Mouse (Mus musculus) gastrocnemius, postnatal 36 days (tissue): Measurements from ENCODE around the gene Rhbdd3. TPM values are rescaled to one million over a fixed set of nuclear protein-coding genes. Genes with fewer than 3 reads are reported as not detected.
"Not testable (repeated sequence)": the region's sequence is repeated elsewhere in the genome, so short reads cannot be mapped to it uniquely, and the experiment has no call there.

Experiments
- DNase-seq, 2 experiments: peaks; one replicate each; pipeline ENCODE4 v3.0.0; 2022
- intact Hi-C: fragments of 180-260 bp; cut with DNase I; formaldehyde crosslinking; loops from one replicate; pipeline ENCODE4 v1.15.1; 2025
- total RNA-seq, 2 experiments: library from RNA; stranded (reverse); gene quantifications; 2 replicates each; pipeline ENCODE4 v1.2.3; 2021

Gene Rhbdd3
- total RNA-seq, 2 experiments from 2014 or later, result 24.4 to 26.0 TPM

- peak in 1 of 2 experiments; percentile 21 for DNase-seq
- intact Hi-C loops, result loop anchor here (1.0 to 2.0 kb wide), 2 partner anchors 34 to 49 kb away; partner anchors contain the start of genes Ewsr1 and Rhbdd3
These were observed 34.3 kb upstream of the Rhbdd3 start for GRCm38 (mm10) chr11:5064282-5065055.

GRCm38 (mm10) chr11:5065056-5065821, 33.5 kb upstream of the Rhbdd3 start, which contains the start of gene Gas2l1:
Gene Gas2l1, minus strand, starts transcription at chr11:5065327.
- intact Hi-C loops, result loop anchor here (1.0 to 2.0 kb wide), 2 partner anchors 34 to 50 kb away; partner anchors contain the start of genes Ewsr1 and Rhbdd3

GRCm38 (mm10) chr11:5067063-5067462, 31.7 kb upstream of the Rhbdd3 start:
- intact Hi-C loops, result no loop called here
- no peak for DNase-seq

More at GRCm38 (mm10) chr11:5065056-5065821, 33.5 kb upstream of the Rhbdd3 start, which contains the start of gene Gas2l1:
- DNase-seq, result peak; percentile 84 to 87

GRCm38 (mm10) chr11:5068126-5068971, 30.4 kb upstream of the Rhbdd3 start:
- no peak for DNase-seq
- intact Hi-C loops, result no loop called here

DNA sequence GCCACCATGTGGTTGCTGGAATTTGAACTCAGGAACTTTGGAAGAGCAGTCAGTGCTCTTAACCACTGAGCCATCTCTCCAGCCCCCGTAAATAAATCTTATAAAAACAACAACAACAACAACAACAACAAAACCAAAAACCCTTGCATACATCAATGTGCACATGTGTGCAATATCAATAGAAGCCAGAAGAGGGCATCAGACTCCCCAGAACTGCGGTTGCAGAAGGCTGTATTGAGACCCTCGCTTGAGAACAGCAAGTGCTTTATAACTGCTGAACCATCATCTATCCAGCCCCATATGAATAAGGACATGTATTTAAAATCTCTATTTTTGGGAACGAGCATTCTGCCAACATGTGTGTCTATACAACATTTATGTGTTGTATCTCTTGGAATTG, 23.8 kb upstream of the Rhbdd3 start:
- intact Hi-C loops, result no loop called here
- DNase-seq, result no peak

- DNase-seq, result no peak
- intact Hi-C loops, result loop anchor here (1.0 kb wide), 1 partner anchor 23 kb away; the partner anchor contains the start of gene Rhbdd3
These were observed 23.0 kb upstream of the Rhbdd3 start for GRCm38 (mm10) chr11:5075760-5076159.

GRCm38 (mm10) chr11:5076843-5077242, 21.9 kb upstream of the Rhbdd3 start:
- intact Hi-C loops, result loop anchor here (1.0 kb wide), 1 partner anchor 21 kb away; the partner anchor contains the start of gene Rhbdd3
- DNase-seq, result not testable (repeated sequence)

DNA sequence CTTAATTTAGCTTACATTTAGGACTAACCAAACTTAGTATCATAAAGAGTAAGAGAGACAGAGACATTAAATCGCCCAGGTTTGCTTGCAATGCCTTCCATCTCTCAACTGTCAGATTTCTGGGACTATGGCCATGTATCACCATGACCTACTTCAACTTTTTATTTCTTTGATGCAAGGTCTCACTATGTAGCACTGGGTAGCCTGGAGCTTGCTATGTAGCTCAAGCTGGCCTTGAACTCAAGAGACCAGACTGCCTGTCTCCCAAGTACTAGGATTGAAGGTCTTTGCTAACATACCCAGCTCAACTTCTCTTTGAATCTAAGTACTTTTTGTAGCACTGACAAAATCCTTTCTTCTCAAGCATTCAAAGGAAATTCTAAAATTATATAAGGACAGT, 9.6 kb upstream of the Rhbdd3 start:
- no peak for DNase-seq
- intact Hi-C loops, result no loop called here

GRCm38 (mm10) chr11:5091706-5092105, 7.0 kb upstream of the Rhbdd3 start:
- intact Hi-C loops, result no loop called here
- DNase-seq, result no peak

DNA sequence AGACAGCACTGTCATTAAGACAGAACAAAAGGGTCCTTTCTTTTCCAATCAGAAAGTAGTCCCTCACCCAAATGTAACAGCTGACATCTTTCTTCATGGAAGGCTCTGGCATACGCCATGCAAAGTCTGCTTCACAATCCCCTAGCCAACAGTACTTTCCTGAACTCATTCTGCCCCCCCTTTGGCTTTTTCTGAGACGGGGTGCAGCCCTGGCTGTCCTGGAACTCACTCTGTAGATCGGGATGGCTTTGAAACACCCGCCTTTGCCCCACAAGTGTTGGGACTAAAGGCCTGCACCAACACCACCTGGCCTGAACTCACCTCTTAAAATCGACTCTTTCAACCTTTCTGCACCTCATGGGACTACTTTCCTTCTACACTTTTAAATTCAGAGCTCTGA, 2.8 kb upstream of the Rhbdd3 start:
- DNase-seq, result no peak
- intact Hi-C loops, result no loop called here

GRCm38 (mm10) chr11:5096480-5097020, 2.2 kb upstream of the Rhbdd3 start:
- intact Hi-C loops, result no loop called here
- no peak for DNase-seq

DNA sequence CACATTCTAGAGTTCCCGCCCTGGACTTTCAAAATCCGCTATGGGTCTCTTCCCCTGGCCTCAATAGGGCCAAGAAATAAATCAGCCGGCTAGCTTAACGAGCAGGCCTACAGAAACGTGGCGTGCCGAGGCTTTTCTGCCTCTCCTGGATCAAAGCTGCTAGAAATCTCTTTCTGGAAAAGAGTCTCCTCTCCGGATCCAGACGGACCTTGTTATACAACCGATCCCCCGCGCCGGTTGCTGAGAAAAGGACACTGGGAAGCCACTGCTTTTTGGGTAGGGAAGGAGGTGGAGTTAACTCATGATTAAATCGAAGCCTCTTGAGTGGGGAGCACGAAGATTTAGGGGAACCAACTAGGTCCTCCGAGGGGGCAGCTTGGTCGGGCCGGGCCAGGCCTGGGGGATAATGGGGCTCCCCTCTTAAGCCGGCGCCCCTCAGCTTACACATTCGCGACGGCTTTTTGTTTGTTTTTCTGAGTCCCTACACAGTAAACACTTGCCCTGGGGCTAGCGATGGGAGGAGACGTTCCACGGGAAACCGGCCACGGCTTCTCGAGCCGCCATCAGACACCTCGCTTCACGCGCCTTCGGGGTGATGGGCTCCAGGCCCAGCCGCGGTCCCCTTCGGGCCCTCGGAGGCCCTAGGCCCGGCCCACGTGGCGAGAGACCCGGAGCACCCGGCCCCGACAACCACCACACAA, 541 bp upstream of the Rhbdd3 start:
- intact Hi-C loops, result loop anchor here (1.0 to 2.0 kb wide), 2 partner anchors 22 to 33 kb away; partner anchors contain the start of gene Gas2l1
- peak; percentile 29 to 52 for DNase-seq

GRCm38 (mm10) chr11:5099576-5100183, 954 bp downstream of the Rhbdd3 start:
- intact Hi-C loops, result loop anchor here (2.0 kb wide), 1 partner anchor 35 kb away; the partner anchor contains the start of gene Gas2l1
- DNase-seq, result peak; percentile 76 to 79

DNA sequence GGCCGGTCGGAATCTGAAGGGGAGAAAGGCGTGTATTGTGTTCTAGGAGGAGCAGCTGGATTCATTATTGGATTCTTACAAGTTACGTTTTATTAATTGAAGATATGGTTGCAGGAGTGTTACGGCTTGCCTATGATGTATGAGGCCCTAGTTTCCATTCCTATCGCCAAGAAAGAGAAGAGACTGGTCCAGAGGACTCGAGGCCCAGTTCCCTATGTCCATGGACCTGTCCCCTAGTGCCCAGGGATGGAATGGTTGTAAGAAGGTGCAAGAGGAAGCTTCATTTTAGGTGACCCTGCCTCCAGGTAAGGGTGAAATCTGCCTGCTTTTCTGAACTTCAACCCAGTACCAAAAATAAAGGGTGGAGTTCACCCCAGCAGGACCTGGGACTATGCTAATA, 1.6 kb downstream of the Rhbdd3 start:
- DNase-seq, result no peak
- intact Hi-C loops, result no loop called here

- no peak for DNase-seq
- intact Hi-C loops, result no loop called here
These were observed 2.1 kb downstream of the Rhbdd3 start for GRCm38 (mm10) chr11:5100801-5101200.

- intact Hi-C loops, result no loop called here
- no peak for DNase-seq
These were observed 2.9 kb downstream of the Rhbdd3 start for GRCm38 (mm10) chr11:5101641-5102040.

DNA sequence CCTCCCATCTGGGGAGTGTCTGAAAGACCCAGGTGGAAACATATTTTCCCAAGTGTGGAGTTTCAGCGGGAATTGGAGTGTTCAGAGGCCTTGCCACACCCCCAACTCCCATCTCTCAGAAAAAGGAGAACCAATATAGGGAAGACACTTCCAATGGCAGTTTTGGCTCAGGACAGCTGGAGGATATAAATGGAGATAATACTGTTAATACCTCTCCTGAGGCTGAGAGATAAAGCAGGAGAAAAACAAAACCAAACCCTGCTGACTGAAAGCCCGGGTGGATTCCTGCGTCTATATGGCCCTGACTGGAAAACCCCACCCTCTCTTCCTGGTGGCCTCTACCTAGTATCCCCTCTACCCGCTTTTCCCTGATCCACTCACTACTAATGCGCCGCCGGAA, 3.7 kb downstream of the Rhbdd3 start:
- intact Hi-C loops, result no loop called here
- no peak for DNase-seq

DNA sequence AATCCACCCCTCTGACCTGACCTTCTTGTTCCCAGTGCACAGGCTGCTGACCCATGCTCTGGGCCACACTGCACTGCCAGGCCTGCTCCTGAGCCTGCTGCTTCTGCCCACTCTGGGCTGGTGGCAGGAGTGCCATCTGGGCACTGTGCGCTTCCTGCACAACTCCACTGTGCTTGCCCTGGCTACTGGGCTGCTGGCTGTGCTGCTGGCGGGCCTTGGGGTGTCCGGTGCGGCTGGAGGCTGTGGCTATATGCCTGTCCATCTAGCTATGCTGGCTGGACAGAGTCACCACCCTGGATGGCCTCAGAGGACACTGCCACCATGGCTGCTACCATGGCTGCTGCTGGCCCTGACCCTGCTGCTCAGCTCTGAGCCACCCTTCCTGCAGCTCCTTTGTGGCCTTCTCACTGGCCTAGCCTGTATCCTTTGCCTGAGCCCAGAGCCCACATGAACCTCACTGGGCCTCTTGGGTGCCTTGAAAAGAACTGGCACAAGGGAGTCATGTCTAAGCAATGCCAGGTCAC, 5.3 kb downstream of the Rhbdd3 start:
- intact Hi-C loops, result no loop called here
- DNase-seq, result no peak

GRCm38 (mm10) chr11:5109441-5109840, 10.7 kb downstream of the Rhbdd3 start:
- intact Hi-C loops, result no loop called here
- no peak for DNase-seq
